Mouse (Mus musculus) myocyte (in vitro differentiated cells): ENCODE data around the gene Ntn4. TPM values are rescaled to one million over a fixed set of nuclear protein-coding genes. Genes with fewer than 3 reads are reported as not detected.

Source experiments
- H3K27me3 ChIP-seq: one replicate; pipeline ENCODE4 v1.6.1; 2011; ENCODE audit not compliant: control insufficient read depth, insufficient read depth, insufficient read length
- H3K36me3 ChIP-seq: one replicate; pipeline ENCODE4 v1.6.1; 2011; ENCODE audit not compliant: control insufficient read depth, insufficient read depth
- H3K4me2 ChIP-seq: one replicate; pipeline ENCODE4 v1.6.1; 2011; ENCODE audit warnings: low read depth, control low read depth
- H3K4me3 ChIP-seq: one replicate; pipeline ENCODE4 v1.5.1; 2011; ENCODE audit warnings: mild to moderate bottlenecking, control low read depth, moderate library complexity
- H3K79me2 ChIP-seq: one replicate; pipeline ENCODE4 v1.6.1; 2011; ENCODE audit not compliant: control insufficient read depth, insufficient read depth
- H3ac ChIP-seq: one replicate; pipeline ENCODE4 v1.6.1; 2011; ENCODE audit not compliant: control insufficient read depth, insufficient read length
- CEBPB ChIP-seq: IDR thresholded peaks from 2 replicates; pipeline ENCODE4 v1.6.1; 2011; ENCODE audit warnings: mild to moderate bottlenecking, moderate library complexity; ENCODE audit not compliant: poor library complexity, insufficient read depth, severe bottlenecking
- E2F4 ChIP-seq: IDR thresholded peaks from one replicate; pipeline ENCODE4 v1.6.1; 2011; ENCODE audit warnings: mild to moderate bottlenecking, control low read depth, moderate library complexity; ENCODE audit not compliant: insufficient read depth
- MAX ChIP-seq: IDR thresholded peaks from one replicate; pipeline ENCODE4 v1.6.1; 2011; ENCODE audit warnings: low read depth, mild to moderate bottlenecking, control low read depth
- MYOD1 ChIP-seq, 3 experiments: IDR thresholded peaks; one replicate each; pipeline ENCODE4 v1.6.1; 2011; ENCODE audit warnings: control low read depth in 2 of 3, low read depth in 2 of 3, mild to moderate bottlenecking in 2 of 3, moderate library complexity in 1 of 3; ENCODE audit not compliant: insufficient read length in 2 of 3, control insufficient read depth in 1 of 3
- MYOG ChIP-seq, 3 experiments: IDR thresholded peaks; one replicate each; pipeline ENCODE4 v1.6.1; 2011; ENCODE audit warnings: control low read depth in 2 of 3, low read depth in 2 of 3, mild to moderate bottlenecking in 2 of 3; ENCODE audit not compliant: insufficient read length in 2 of 3, control insufficient read depth in 1 of 3, insufficient read depth in 1 of 3
- POLR2A ChIP-seq: IDR thresholded peaks from one replicate; pipeline ENCODE4 v1.6.1; 2011; ENCODE audit warnings: low read depth, mild to moderate bottlenecking, control low read depth, moderate library complexity; ENCODE audit not compliant: insufficient read length
- POLR2AphosphoS2 ChIP-seq: IDR thresholded peaks from one replicate; pipeline ENCODE4 v1.6.1; 2011; ENCODE audit warnings: low read depth, control low read depth; ENCODE audit not compliant: insufficient read length
- REST ChIP-seq: IDR thresholded peaks from one replicate; pipeline ENCODE4 v1.6.1; 2011; ENCODE audit warnings: mild to moderate bottlenecking, control low read depth, moderate library complexity; ENCODE audit not compliant: insufficient read depth, insufficient read length
- SRF ChIP-seq: IDR thresholded peaks from one replicate; pipeline ENCODE4 v1.6.1; 2011; ENCODE audit warnings: low read depth; ENCODE audit not compliant: control insufficient read depth, insufficient read length
- TCF12 ChIP-seq: IDR thresholded peaks from one replicate; pipeline ENCODE4 v1.6.1; 2011; ENCODE audit warnings: mild to moderate bottlenecking, control low read depth; ENCODE audit not compliant: poor library complexity, insufficient read depth, severe bottlenecking
- TCF3 ChIP-seq: IDR thresholded peaks from one replicate; pipeline ENCODE4 v1.6.1; 2011; ENCODE audit warnings: low read depth, control low read depth; ENCODE audit not compliant: insufficient read length
- USF1 ChIP-seq: IDR thresholded peaks from one replicate; pipeline ENCODE4 v1.6.1; 2011; ENCODE audit warnings: low read depth, mild to moderate bottlenecking, control low read depth, moderate library complexity
- polyA plus RNA-seq: library from polyadenylated mRNA; unstranded; fragments of >200 nt; fragmentation: generic; extraction: Trizol; gene quantifications from one replicate; pipeline ENCODE4 v1.2.1, GENCODE M21; 2012; ENCODE audit warnings: missing spikeins

Gene Ntn4
- polyA plus RNA-seq, 1 experiment, result 3.0 TPM

GRCm38 (mm10) chr10:93630310-93630709 lies 10.2 kb upstream of the Ntn4 start:
- no peak overlapping the region for H3K4me3 ChIP-seq
- TF ChIP-seq REST (no peak), SRF (no peak), CEBPB (no peak), POLR2AphosphoS2 (no peak), MYOD1 (IDR thresholded peaks at IDR 0.05; ENCODE audit: control insufficient read depth in 1 of 3, insufficient read length in 2 of 3, low read depth in 2 of 3) (no peak), USF1 (no peak), E2F4 (no peak), POLR2A (no peak), MAX (no peak), TCF3 (no peak), MYOG (IDR thresholded peaks at IDR 0.05; ENCODE audit: control insufficient read depth in 1 of 3, insufficient read depth in 1 of 3, insufficient read length in 2 of 3, low read depth in 2 of 3) (no peak), TCF12 (no peak)
- no peaks in the 10 kb centered on the region for H3K36me3 ChIP-seq
- H3ac ChIP-seq, result no peak overlapping the region
- H3K4me2 ChIP-seq, result no peak overlapping the region
- H3K27me3 ChIP-seq, result no peaks in the 10 kb centered on the region
- no peaks in the 10 kb centered on the region for H3K79me2 ChIP-seq

GRCm38 (mm10) chr10:93632086-93632485 lies 8.4 kb upstream of the Ntn4 start:
- TF ChIP-seq MYOD1 (IDR thresholded peaks at IDR 0.05; ENCODE audit: control insufficient read depth in 1 of 3, insufficient read length in 2 of 3, low read depth in 2 of 3), result no peak
- TF ChIP-seq CEBPB, result no peak
- TF ChIP-seq TCF12, result no peak
- no peak for TF ChIP-seq POLR2AphosphoS2
- TF ChIP-seq REST, result no peak
- TF ChIP-seq E2F4, result no peak
- TF ChIP-seq POLR2A, result no peak
- TF ChIP-seq USF1, result no peak
- TF ChIP-seq TCF3, result no peak
- TF ChIP-seq MYOG (IDR thresholded peaks at IDR 0.05; ENCODE audit: control insufficient read depth in 1 of 3, insufficient read depth in 1 of 3, insufficient read length in 2 of 3, low read depth in 2 of 3), result no peak
- TF ChIP-seq MAX, result no peak
- TF ChIP-seq SRF, result no peak
- H3K79me2 ChIP-seq, result no peaks in the 10 kb centered on the region
- no peaks in the 10 kb centered on the region for H3K27me3 ChIP-seq
- no peak overlapping the region for H3K4me3 ChIP-seq
- no peaks in the 10 kb centered on the region for H3K36me3 ChIP-seq
- H3K4me2 ChIP-seq, result no peak overlapping the region
- no peak overlapping the region for H3ac ChIP-seq

- no peaks in the 10 kb centered on the region for H3K27me3 ChIP-seq
- H3ac ChIP-seq, result no peak overlapping the region
- no peaks in the 10 kb centered on the region for H3K79me2 ChIP-seq
- TF ChIP-seq CEBPB, result no peak
- no peak for TF ChIP-seq MYOG (IDR thresholded peaks at IDR 0.05; ENCODE audit: control insufficient read depth in 1 of 3, insufficient read depth in 1 of 3, insufficient read length in 2 of 3, low read depth in 2 of 3)
- no peak overlapping the region for H3K4me2 ChIP-seq
- no peaks in the 10 kb centered on the region for H3K36me3 ChIP-seq
- H3K4me3 ChIP-seq, result no peak overlapping the region
Measured at GRCm38 (mm10) chr10:93633563-93633962, 6.9 kb upstream of the Ntn4 start.

GRCm38 (mm10) chr10:93633971-93634370 lies 6.5 kb upstream of the Ntn4 start:
- Histone ChIP-seq H3K36me3 (no peaks in the 10 kb centered on the region), H3K79me2 (no peaks in the 10 kb centered on the region), H3K4me2 (no peak overlapping the region), H3ac (no peak overlapping the region), H3K4me3 (no peak overlapping the region), H3K27me3 (no peaks in the 10 kb centered on the region)
- no peak for TF ChIP-seq POLR2A
- no peak for TF ChIP-seq REST
- no peak for TF ChIP-seq MAX
- TF ChIP-seq TCF12, result no peak
- TF ChIP-seq SRF, result no peak
- TF ChIP-seq POLR2AphosphoS2, result no peak
- no peak for TF ChIP-seq TCF3
- no peak for TF ChIP-seq USF1
- no peak for TF ChIP-seq MYOD1 (IDR thresholded peaks at IDR 0.05; ENCODE audit: control insufficient read depth in 1 of 3, insufficient read length in 2 of 3, low read depth in 2 of 3)
- no peak for TF ChIP-seq E2F4
- TF ChIP-seq MYOG (IDR thresholded peaks at IDR 0.05; ENCODE audit: control insufficient read depth in 1 of 3, insufficient read depth in 1 of 3, insufficient read length in 2 of 3, low read depth in 2 of 3), result no peak
- no peak for TF ChIP-seq CEBPB

- TF ChIP-seq SRF (no peak), MYOG (IDR thresholded peaks at IDR 0.05; ENCODE audit: control insufficient read depth in 1 of 3, insufficient read depth in 1 of 3, insufficient read length in 2 of 3, low read depth in 2 of 3) (no peak), CEBPB (no peak), TCF12 (no peak), MAX (no peak), REST (no peak), POLR2A (no peak), MYOD1 (IDR thresholded peaks at IDR 0.05; ENCODE audit: control insufficient read depth in 1 of 3, insufficient read length in 2 of 3, low read depth in 2 of 3) (no peak), USF1 (no peak), TCF3 (no peak), POLR2AphosphoS2 (no peak), E2F4 (no peak)
- H3K4me2 ChIP-seq, result no peak overlapping the region
- H3K27me3 ChIP-seq, result no peaks in the 10 kb centered on the region
- H3K36me3 ChIP-seq, result no peaks in the 10 kb centered on the region
- no peak overlapping the region for H3ac ChIP-seq
- no peaks in the 10 kb centered on the region for H3K79me2 ChIP-seq
- no peak overlapping the region for H3K4me3 ChIP-seq
Measured at GRCm38 (mm10) chr10:93635941-93636340, 4.5 kb upstream of the Ntn4 start.
